Mouse (Mus musculus) kidney, adult 2 months (tissue): ENCODE measurements at regions not wholly inside any gene's neighbourhood (a gene's known extent, or its start where the extent isn't known, plus 50 kb on each side); places are given as distances from the start of the nearest gene placed in this dataset.

Experiments used
- CTCF ChIP-seq: fragments of 200-500 bp; conservative IDR thresholded peaks from 2 replicates; pipeline ENCODE4 v1.5.1; 2011; ENCODE audit warnings: low read depth, mild to moderate bottlenecking, control low read depth, low read length, moderate library complexity, mixed read lengths; ENCODE audit not compliant: insufficient read depth, insufficient read length
- POLR2A ChIP-seq: fragments of 200-500 bp; IDR thresholded peaks from one replicate; pipeline ENCODE4 v1.6.1; 2011; ENCODE audit warnings: low read depth, low read length, control low read depth

- no peak for TF ChIP-seq POLR2A
- no peak for TF ChIP-seq CTCF
Measured at GRCm38 (mm10) chr14:36781882-36782281, 186.7 kb downstream of the Ccser2 start.
